Mouse (Mus musculus) myocyte (in vitro differentiated cells): ENCODE measurements at regions not wholly inside any gene's neighbourhood (a gene's known extent, or its start where the extent isn't known, plus 50 kb on each side); places are given as distances from the start of the nearest gene placed in this dataset.

Experiments
- H3K27me3 ChIP-seq: one replicate; pipeline ENCODE4 v1.6.1; 2011; ENCODE audit not compliant: control insufficient read depth, insufficient read depth, insufficient read length
- H3K36me3 ChIP-seq: one replicate; pipeline ENCODE4 v1.6.1; 2011; ENCODE audit not compliant: control insufficient read depth, insufficient read depth
- H3K4me2 ChIP-seq: one replicate; pipeline ENCODE4 v1.6.1; 2011; ENCODE audit warnings: low read depth, control low read depth
- H3K4me3 ChIP-seq: one replicate; pipeline ENCODE4 v1.5.1; 2011; ENCODE audit warnings: mild to moderate bottlenecking, control low read depth, moderate library complexity
- H3K79me2 ChIP-seq: one replicate; pipeline ENCODE4 v1.6.1; 2011; ENCODE audit not compliant: control insufficient read depth, insufficient read depth
- H3ac ChIP-seq: one replicate; pipeline ENCODE4 v1.6.1; 2011; ENCODE audit not compliant: control insufficient read depth, insufficient read length
- CEBPB ChIP-seq: IDR thresholded peaks from 2 replicates; pipeline ENCODE4 v1.6.1; 2011; ENCODE audit warnings: mild to moderate bottlenecking, moderate library complexity; ENCODE audit not compliant: poor library complexity, insufficient read depth, severe bottlenecking
- E2F4 ChIP-seq: IDR thresholded peaks from one replicate; pipeline ENCODE4 v1.6.1; 2011; ENCODE audit warnings: mild to moderate bottlenecking, control low read depth, moderate library complexity; ENCODE audit not compliant: insufficient read depth
- MAX ChIP-seq: IDR thresholded peaks from one replicate; pipeline ENCODE4 v1.6.1; 2011; ENCODE audit warnings: low read depth, mild to moderate bottlenecking, control low read depth
- MYOD1 ChIP-seq, 3 experiments: IDR thresholded peaks; one replicate each; pipeline ENCODE4 v1.6.1; 2011; ENCODE audit warnings: control low read depth in 2 of 3, low read depth in 2 of 3, mild to moderate bottlenecking in 2 of 3, moderate library complexity in 1 of 3; ENCODE audit not compliant: insufficient read length in 2 of 3, control insufficient read depth in 1 of 3
- MYOG ChIP-seq, 3 experiments: IDR thresholded peaks; one replicate each; pipeline ENCODE4 v1.6.1; 2011; ENCODE audit warnings: control low read depth in 2 of 3, low read depth in 2 of 3, mild to moderate bottlenecking in 2 of 3; ENCODE audit not compliant: insufficient read length in 2 of 3, control insufficient read depth in 1 of 3, insufficient read depth in 1 of 3
- POLR2A ChIP-seq: IDR thresholded peaks from one replicate; pipeline ENCODE4 v1.6.1; 2011; ENCODE audit warnings: low read depth, mild to moderate bottlenecking, control low read depth, moderate library complexity; ENCODE audit not compliant: insufficient read length
- POLR2AphosphoS2 ChIP-seq: IDR thresholded peaks from one replicate; pipeline ENCODE4 v1.6.1; 2011; ENCODE audit warnings: low read depth, control low read depth; ENCODE audit not compliant: insufficient read length
- REST ChIP-seq: IDR thresholded peaks from one replicate; pipeline ENCODE4 v1.6.1; 2011; ENCODE audit warnings: mild to moderate bottlenecking, control low read depth, moderate library complexity; ENCODE audit not compliant: insufficient read depth, insufficient read length
- SRF ChIP-seq: IDR thresholded peaks from one replicate; pipeline ENCODE4 v1.6.1; 2011; ENCODE audit warnings: low read depth; ENCODE audit not compliant: control insufficient read depth, insufficient read length
- TCF12 ChIP-seq: IDR thresholded peaks from one replicate; pipeline ENCODE4 v1.6.1; 2011; ENCODE audit warnings: mild to moderate bottlenecking, control low read depth; ENCODE audit not compliant: poor library complexity, insufficient read depth, severe bottlenecking
- TCF3 ChIP-seq: IDR thresholded peaks from one replicate; pipeline ENCODE4 v1.6.1; 2011; ENCODE audit warnings: low read depth, control low read depth; ENCODE audit not compliant: insufficient read length
- USF1 ChIP-seq: IDR thresholded peaks from one replicate; pipeline ENCODE4 v1.6.1; 2011; ENCODE audit warnings: low read depth, mild to moderate bottlenecking, control low read depth, moderate library complexity

DNA sequence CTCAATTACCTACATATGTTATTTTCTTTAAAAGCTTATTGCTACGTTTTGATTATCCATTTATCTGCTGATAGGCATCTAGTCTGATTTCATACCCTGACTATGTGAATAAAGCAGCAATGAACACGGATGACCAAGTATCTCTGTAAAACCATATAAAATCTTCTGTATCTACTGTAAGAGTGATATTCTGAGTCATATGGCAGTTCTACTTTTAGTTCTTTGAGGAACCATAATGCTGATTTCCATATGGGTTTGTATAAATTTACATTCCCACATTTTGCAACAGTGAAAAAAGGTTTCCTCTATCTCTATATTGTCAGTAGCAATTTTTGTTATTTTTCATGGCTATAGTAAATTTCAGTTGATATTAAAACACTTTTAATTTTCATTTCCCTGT, 280.6 kb downstream of the Fsip2 start:
- H3ac ChIP-seq, result no peak overlapping the region
- no peaks in the 10 kb centered on the region for H3K79me2 ChIP-seq
- H3K27me3 ChIP-seq, result no peaks in the 10 kb centered on the region
- H3K36me3 ChIP-seq, result no peaks in the 10 kb centered on the region
- H3K4me3 ChIP-seq, result no peak overlapping the region
- H3K4me2 ChIP-seq, result no peak overlapping the region
- no peak for TF ChIP-seq MYOD1 (IDR thresholded peaks at IDR 0.05; ENCODE audit: control insufficient read depth in 1 of 3, insufficient read length in 2 of 3, low read depth in 2 of 3)
- no peak for TF ChIP-seq E2F4
- no peak for TF ChIP-seq REST
- TF ChIP-seq POLR2AphosphoS2, result no peak
- TF ChIP-seq MAX, result no peak
- no peak for TF ChIP-seq CEBPB
- TF ChIP-seq POLR2A, result no peak
- TF ChIP-seq TCF3, result no peak
- no peak for TF ChIP-seq SRF
- no peak for TF ChIP-seq USF1
- TF ChIP-seq MYOG (IDR thresholded peaks at IDR 0.05; ENCODE audit: control insufficient read depth in 1 of 3, insufficient read depth in 1 of 3, insufficient read length in 2 of 3, low read depth in 2 of 3), result no peak
- no peak for TF ChIP-seq TCF12

DNA sequence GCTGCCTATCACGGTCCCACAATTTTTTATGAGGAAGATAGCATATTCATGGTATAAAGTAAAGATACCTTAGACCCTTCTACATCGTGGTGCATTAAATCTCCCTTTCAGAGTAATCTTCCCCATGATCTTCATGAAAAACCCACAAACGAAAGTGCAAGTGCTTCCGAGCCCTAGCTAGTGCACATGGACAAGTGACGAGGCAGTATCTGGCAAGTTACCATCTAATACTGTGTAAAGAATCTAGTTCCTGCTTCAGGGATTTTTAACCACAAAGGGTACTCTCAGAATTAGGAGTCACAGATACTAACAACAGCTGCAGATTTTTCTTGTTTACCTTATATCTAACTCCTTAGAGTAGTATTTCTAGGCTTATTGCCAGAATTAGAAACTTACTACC, 282.8 kb downstream of the Fsip2 start:
- no peak overlapping the region for H3ac ChIP-seq
- no peak for TF ChIP-seq TCF12
- TF ChIP-seq SRF, result no peak
- TF ChIP-seq CEBPB, result no peak
- no peak for TF ChIP-seq POLR2AphosphoS2
- no peak for TF ChIP-seq E2F4
- TF ChIP-seq MYOD1 (IDR thresholded peaks at IDR 0.05; ENCODE audit: control insufficient read depth in 1 of 3, insufficient read length in 2 of 3, low read depth in 2 of 3), result no peak
- no peak for TF ChIP-seq POLR2A
- no peak for TF ChIP-seq MAX
- no peak for TF ChIP-seq REST
- no peak for TF ChIP-seq USF1
- no peak for TF ChIP-seq MYOG (IDR thresholded peaks at IDR 0.05; ENCODE audit: control insufficient read depth in 1 of 3, insufficient read depth in 1 of 3, insufficient read length in 2 of 3, low read depth in 2 of 3)
- H3K27me3 ChIP-seq, result no peaks in the 10 kb centered on the region
- no peak overlapping the region for H3K4me3 ChIP-seq
- no peaks in the 10 kb centered on the region for H3K36me3 ChIP-seq
- no peak overlapping the region for H3K4me2 ChIP-seq
- no peaks in the 10 kb centered on the region for H3K79me2 ChIP-seq

DNA sequence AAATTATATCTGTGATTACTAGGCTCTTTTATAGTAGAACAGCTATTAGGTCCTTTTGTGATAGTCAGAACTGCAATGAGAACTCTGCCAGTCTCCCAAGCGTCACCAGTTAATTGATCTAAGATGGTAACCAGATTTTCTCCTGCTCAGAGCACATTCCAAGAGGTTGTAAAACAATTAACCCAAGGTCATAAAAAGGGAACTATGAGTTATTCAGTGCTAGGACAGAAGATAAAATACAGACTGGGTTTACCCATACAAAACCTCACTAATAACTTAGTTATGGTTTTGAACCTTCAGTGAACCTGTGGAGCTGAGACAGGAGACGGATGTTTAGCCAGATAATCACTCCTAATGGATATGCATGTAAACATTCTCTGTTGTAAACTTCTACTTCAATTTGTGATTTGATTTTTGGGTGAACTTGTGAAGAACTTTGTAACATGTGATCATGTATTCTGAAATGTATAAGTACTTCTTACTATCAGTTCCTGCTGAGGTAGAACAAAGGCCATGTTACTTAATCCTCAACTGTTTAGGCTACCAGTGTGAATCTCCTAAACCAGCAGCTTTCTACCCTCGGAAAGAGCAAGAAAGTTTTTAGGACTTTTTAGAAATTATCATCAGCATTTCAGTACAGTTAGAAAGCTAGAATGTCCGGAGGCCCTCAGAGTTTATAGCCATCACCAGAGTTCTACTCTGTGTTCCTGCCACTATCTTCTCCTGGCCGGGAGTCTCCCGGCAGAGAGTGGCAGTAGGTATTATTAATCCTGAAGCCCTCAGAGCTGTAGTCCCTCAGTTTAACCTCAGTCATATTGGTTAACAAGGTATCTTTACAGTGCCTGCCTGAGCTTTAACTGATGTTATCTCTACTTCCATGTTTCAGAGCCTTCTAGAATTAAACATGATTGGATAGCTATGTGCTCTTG, 308.0 kb downstream of the Fsip2 start:
- TF ChIP-seq REST (no peak), E2F4 (no peak), CEBPB (no peak), POLR2AphosphoS2 (no peak), TCF3 (no peak), MYOD1 (IDR thresholded peaks at IDR 0.05; ENCODE audit: control insufficient read depth in 1 of 3, insufficient read length in 2 of 3, low read depth in 2 of 3) (no peak), USF1 (no peak), MYOG (IDR thresholded peaks at IDR 0.05; ENCODE audit: control insufficient read depth in 1 of 3, insufficient read depth in 1 of 3, insufficient read length in 2 of 3, low read depth in 2 of 3) (no peak), SRF (no peak), TCF12 (no peak), MAX (no peak), POLR2A (no peak)
- H3K4me2 ChIP-seq, result no peak overlapping the region
- H3K4me3 ChIP-seq, result no peak overlapping the region
- H3K36me3 ChIP-seq, result no peaks in the 10 kb centered on the region
- H3ac ChIP-seq, result no peak overlapping the region
- H3K79me2 ChIP-seq, result no peaks in the 10 kb centered on the region
- H3K27me3 ChIP-seq, result no peaks in the 10 kb centered on the region

DNA sequence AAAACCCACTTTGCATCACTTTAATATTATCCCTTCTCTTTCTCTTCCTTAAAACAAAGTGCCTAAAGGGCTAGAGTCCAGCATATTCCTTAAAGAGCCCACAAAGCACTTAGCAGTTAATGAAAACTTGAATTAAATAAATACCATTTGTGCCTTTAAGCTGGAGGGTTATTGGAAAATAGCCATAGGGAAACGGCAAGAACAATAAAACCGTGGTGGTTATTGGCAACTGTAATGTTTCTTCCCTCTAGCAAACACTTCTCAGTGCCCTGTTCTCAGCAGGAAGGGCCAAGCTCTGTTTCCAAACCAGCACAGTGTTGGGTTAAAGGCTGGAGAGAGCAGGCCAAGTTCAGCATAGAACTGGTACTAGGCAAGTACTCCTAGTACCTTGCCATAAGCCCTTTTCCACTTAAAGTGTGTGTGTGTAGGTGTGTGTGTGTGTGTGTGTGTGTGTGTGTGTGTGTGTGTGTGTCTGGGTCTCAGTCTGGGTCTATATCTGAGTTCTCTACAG, 313.4 kb downstream of the Fsip2 start:
- Histone ChIP-seq H3K36me3 (no peaks in the 10 kb centered on the region), H3K27me3 (no peaks in the 10 kb centered on the region), H3K4me3 (no peak overlapping the region), H3K79me2 (no peaks in the 10 kb centered on the region), H3K4me2 (no peak overlapping the region), H3ac (no peak overlapping the region)
- TF ChIP-seq MYOD1 (IDR thresholded peaks at IDR 0.05; ENCODE audit: control insufficient read depth in 1 of 3, insufficient read length in 2 of 3, low read depth in 2 of 3), result no peak
- TF ChIP-seq REST, result no peak
- TF ChIP-seq MAX, result no peak
- TF ChIP-seq USF1, result no peak
- TF ChIP-seq CEBPB, result no peak
- no peak for TF ChIP-seq E2F4
- no peak for TF ChIP-seq TCF3
- TF ChIP-seq TCF12, result no peak
- no peak for TF ChIP-seq POLR2AphosphoS2
- TF ChIP-seq POLR2A, result no peak
- TF ChIP-seq SRF, result no peak
- no peak for TF ChIP-seq MYOG (IDR thresholded peaks at IDR 0.05; ENCODE audit: control insufficient read depth in 1 of 3, insufficient read depth in 1 of 3, insufficient read length in 2 of 3, low read depth in 2 of 3)

DNA sequence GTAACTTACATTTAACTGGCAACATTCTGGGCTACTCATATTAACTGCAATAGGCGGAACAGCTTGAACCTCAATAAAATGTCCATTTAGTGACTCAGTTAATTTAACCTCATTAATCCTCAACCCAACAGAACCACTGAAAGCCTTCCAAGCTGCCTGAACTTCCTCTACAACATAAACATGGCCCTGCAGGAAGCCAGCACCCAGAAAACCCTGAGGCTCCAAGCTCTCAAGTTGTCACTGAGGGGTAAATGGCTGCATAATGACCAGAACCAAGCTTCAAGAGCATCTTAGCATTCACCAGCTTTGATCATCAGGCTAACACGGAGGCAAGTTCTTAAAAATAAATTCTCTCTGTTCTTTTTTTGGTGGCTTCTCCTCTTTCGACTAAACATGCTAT, 315.2 kb downstream of the Fsip2 start:
- TF ChIP-seq MYOG (IDR thresholded peaks at IDR 0.05; ENCODE audit: control insufficient read depth in 1 of 3, insufficient read depth in 1 of 3, insufficient read length in 2 of 3, low read depth in 2 of 3), result no peak
- TF ChIP-seq MYOD1 (IDR thresholded peaks at IDR 0.05; ENCODE audit: control insufficient read depth in 1 of 3, insufficient read length in 2 of 3, low read depth in 2 of 3), result no peak
- no peak for TF ChIP-seq E2F4
- no peak for TF ChIP-seq MAX
- no peak for TF ChIP-seq POLR2A
- TF ChIP-seq REST, result no peak
- no peak for TF ChIP-seq USF1
- TF ChIP-seq CEBPB, result no peak
- TF ChIP-seq POLR2AphosphoS2, result no peak
- TF ChIP-seq TCF12, result no peak
- TF ChIP-seq SRF, result no peak
- no peak for TF ChIP-seq TCF3
- no peaks in the 10 kb centered on the region for H3K79me2 ChIP-seq
- H3K4me2 ChIP-seq, result no peak overlapping the region
- no peaks in the 10 kb centered on the region for H3K27me3 ChIP-seq
- no peak overlapping the region for H3ac ChIP-seq
- no peak overlapping the region for H3K4me3 ChIP-seq
- H3K36me3 ChIP-seq, result no peaks in the 10 kb centered on the region
